Mouse (Mus musculus): ENCODE results near the gene Ttll8.

Gene Ttll8

DNA sequence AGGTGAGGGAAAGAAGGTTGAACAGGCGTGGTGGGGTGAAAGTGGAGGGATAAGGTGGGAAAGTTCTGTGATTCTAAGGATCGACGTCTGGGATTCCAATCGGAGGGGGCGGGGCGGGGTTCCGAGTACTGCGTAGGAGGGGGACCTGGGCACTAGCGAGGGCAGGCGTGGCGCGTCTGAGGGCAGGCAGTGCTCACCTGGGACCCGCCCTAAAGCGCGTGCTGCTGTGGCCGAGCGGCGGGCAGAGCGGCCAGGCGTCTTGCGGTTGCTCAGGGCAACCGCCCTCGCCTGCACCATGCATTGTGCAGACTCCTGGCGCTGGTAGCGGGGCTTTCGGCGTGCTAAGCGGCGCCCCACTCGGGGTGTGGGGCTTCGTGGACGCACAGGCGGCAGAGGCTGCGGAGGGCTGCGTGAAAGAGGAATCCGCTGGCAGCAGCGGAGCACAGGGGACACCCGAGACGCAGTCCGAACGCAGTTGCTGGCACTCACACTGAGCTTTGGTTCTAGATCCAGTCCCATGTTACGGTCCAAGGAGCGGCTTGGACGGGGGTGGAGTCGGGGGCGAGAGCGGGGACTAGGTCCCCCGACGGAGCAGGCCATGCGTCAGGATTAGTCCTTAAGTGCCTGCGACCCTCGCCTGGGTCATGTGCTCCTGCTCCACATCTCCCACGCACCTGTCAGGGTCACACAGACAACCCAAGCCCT, at the start of gene Ttll8:
TSS of gene Ttll8 (minus strand) at position 51 of the 705 bp plus-strand sequence.
- peak; percentile 33 for DNase-seq (ENCODE audit: low spot score)

DNA sequence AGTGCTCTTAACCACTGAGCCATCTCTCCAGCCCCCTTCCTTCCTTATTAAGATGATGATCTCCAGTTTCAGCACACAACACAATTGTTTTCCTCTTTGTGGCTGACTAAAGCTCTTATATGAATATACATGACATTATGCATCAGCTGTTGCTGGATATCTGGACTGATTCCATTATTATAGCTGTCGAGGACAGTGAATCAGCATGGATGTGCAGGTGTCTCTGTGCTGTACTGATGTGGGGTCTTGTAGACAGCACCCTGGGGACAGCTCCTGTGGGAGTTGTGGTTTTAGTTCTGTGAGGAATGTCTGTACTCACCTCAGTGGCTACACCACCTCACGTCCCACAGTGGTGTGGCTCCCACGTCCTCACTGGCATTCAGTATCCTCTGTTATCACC, 47.0 kb upstream of the Ttll8 start:
- no peak for DNase-seq (ENCODE audit: low spot score)

DNA sequence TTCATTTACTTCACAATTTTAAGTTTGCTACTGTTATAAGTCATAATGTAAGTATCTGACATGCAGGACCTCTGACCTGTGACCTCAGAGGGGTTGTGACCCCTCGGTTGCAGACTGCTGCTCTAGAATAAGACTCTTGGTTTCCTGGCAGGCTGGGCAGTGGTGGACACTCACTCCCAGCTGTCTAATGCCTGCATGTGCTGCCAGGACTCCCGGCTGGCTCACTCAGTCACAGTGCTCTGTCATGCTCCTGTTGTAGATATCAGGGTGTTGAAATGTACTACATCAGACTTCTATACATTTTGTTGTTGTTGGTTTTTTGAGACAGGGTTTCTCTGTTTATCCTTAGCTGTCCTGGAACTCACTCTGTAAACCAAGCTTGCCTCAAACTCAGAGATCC, 46.1 kb upstream of the Ttll8 start:
- no peak for DNase-seq (ENCODE audit: low spot score)

DNA sequence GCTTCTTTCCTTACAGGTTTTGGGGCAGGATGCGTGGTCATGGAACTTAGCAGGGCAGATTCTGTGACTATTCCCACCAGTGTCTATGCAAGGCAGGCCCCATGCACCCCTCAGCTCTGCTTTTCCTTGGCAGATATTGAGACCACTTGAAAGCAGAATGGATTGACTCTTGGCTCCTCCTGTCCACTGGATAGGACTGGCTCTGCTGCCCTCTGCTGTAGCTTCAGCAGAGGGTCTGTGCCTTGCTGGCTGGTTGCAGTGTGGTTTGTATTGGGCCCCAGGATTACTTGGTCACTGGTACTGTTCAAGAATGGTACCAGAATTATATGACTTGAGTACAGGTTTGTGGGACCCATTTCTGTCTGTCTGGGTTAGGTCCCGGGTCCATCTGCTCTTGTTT, 44.9 kb upstream of the Ttll8 start:
- no peak for DNase-seq (ENCODE audit: low spot score)

DNA sequence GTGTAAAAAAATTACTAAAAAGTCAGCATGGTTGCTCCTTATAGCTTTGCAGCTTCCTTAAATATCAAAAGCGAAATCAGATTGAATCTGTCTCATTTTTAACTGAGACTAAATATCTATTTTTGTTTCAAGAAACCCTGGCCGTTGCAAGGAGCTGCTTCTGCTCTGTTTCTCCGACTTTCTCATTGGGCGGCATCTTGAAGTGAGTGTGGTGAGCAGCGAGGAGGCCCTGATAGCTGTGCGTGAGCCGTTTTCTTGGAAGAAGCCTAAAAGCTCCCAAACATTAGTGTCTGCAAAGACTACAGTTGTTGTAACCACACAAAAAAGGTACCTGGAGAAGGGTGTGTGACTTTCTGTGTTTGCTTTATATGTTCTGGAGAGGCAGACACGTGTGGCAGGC, 44.4 kb upstream of the Ttll8 start:
- no peak for DNase-seq (ENCODE audit: low spot score)

DNA sequence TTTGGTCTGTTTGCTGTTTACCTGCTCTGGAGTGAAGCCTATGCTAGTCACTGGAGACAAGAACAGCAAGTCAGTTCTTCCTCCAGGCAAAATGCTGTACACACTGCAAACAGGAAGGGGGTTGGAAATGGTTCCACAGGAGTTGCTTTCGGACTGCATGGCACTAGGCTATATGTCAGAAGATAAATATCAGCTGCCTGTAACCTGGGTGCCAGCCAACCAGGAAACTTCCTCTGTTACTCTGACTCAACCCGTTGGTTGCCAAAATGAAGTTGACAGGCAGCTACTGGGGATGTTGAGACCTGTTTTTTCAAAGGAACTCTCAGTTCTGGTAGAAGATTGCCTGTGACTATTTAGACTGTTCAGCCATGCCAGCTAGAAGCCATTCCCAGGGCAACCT, 35.0 kb upstream of the Ttll8 start:
- no peak for DNase-seq (ENCODE audit: low spot score)

DNA sequence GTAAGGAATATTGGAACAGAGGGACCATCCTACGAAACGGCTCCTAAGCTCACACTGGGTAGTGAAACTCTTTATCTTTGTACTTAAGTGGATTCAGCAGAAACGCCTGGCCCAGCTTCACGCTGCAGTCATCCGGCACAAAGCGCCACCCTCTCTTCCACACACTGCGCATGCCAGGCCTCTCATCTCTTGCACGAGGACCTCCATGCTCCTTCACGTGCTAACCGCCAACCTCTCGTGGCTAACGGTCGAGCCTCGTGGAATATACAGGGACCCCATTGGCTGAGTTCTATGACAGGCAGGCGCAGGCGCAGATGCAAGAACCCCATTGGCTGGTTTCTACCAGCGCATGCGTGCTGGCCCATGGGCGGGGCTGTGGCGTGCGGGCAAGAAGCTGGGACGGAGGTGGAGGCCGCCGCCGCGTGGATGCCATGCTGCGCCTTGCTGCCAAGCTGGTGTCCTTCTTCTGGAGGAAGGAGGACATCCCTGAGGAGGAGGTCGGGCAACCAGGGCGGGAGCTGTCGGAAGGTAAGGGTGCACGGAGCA, 28.4 kb upstream of the Ttll8 start, which contains the start of gene Mov10l1:
TSS of gene Mov10l1 (plus strand) at position 376 of the 546 bp plus-strand sequence.
- DNase-seq (ENCODE audit: low spot score), result no peak

DNA sequence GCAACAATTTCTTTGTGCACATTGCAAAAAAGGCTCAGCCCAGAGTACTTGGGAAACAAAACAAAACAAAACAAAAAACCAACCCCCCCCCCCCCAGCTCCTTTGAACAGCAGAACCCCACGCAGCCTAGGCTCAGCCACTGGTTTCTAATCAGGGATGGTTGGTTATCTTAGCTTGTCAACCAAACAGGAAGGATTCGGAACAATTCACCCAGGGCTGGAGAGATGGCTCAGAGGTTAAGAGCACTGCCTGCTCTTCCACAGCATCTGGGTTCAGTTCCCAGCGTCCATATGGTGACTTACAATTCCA, 24.9 kb upstream of the Ttll8 start:
- no peak for DNase-seq (ENCODE audit: low spot score)

DNA sequence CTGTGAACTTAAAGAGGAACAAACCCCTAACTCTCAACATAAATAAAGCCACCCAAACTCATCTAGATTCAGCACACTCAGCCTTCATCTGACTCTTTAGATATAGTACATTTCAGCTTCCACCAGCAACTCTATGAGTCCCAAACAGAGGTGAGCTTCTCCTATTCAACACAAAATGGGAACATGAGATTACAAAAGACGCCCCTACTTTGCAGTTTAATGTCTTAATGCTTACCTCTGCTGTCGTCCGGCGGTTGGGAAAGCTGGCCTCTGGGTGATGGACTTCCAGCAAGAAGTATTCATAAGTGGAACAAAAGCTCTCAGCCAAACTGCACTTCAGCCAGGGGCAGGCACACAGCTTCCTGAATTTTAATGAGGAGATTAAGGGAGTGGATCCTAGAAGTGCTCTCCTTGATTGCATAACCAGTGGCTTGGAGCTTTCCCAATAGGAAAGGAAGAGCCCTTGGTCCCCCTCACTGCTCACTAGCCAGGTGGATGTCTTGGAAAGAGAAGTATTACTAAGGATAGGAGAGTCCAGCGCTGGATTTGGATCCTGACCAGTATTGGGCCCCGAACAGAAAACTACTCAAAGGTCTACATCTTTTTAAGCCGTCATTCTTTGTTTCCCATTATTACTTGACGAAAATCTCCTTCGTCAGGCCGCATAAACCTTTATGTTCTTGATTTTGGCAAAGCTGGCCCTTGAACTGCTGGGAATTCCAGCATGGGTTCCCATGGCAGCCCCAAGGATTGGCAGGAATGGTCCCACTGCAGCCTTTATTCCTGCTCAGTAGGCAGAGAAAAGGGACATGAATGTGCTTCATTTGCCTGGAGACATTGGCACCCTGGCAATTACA, 24.3 kb upstream of the Ttll8 start, which contains the start of gene Mlc1:
TSS of gene Mlc1 (minus strand) at position 727 of the 857 bp plus-strand sequence.
- no peak for DNase-seq (ENCODE audit: low spot score)

DNA sequence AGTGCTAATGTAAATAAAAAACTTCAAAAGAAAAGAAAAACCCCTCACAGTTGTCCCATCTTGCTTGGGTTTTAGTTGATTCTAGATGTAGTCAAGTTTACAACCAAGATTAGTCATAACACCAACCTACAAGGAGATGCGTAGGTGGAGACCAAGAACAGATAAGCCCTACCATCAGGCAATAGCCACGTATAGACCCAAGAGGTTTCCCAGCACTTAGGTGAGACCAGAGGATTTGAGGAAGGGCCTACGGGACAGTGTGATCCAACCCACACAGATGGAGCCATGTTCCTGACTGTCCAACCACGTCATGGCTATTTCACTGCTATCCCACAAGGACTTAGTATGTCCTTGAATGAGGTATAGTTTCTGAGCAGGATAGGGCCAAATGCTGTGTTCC, 18.1 kb upstream of the Ttll8 start:
- DNase-seq (ENCODE audit: low spot score), result no peak

DNA sequence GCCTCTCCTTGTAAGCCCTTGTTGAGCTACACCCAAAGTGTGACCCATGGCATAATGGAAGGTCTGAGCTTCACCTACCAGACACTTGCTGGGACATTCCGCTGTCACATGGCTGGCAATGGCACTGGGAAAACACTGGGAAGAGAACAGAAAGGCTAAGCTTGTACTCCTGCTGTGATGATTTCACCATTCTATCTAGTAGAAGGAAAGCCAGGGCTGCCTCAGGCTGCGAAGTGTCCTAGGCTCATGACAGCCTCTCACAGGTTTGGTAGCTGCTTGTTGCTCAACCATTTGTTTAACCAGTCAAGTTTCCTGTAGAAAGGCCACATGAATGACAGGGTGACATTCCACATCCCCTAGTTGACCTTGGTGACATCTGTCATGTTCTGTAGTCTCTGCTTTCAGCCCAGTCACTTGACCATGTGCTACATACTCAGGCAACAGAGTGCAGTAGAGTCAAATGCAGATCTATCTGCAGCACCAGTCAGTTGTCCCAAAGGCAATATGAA, 9.9 kb upstream of the Ttll8 start:
- DNase-seq (ENCODE audit: low spot score), result no peak

DNA sequence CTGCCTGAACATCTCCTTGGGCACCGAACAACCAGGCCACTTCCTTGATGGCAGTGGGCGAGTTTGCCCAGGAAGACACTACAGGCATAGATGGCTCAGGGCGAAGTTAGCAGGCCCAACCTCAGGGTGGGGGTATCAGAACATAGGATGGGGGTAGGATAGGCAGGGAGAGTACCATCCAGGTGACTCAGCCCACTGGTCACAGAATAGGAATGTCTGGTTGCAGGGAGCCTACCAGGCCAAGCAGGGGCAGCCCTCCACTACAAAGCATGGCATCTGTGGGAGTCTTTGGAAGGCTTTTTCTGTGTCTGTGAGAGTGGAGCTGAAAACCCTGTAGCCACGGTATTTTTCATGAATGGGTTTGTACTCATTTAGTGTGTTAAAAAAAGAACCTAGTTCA, 3.3 kb upstream of the Ttll8 start:
- DNase-seq (ENCODE audit: low spot score), result no peak

DNA sequence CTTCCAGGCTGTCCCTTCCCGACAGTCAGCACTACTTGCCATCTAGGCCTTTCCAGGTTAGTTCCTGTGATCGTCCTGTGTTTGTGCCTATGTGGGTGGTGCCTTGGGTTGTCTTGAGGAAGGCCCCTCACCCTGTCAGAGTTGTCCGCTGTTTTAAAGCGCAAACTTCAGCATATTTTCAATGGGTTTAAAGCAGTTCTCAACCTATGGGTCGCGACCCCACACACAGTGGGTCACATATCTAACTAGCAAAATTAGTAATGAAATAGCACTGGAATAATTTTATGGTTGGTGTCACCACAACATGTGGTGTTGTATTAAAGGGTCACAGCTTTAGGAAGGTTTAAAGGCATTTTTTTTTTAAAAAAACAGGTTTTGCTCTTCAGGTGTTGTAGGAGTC, 1.1 kb upstream of the Ttll8 start:
- DNase-seq (ENCODE audit: low spot score), result no peak

DNA sequence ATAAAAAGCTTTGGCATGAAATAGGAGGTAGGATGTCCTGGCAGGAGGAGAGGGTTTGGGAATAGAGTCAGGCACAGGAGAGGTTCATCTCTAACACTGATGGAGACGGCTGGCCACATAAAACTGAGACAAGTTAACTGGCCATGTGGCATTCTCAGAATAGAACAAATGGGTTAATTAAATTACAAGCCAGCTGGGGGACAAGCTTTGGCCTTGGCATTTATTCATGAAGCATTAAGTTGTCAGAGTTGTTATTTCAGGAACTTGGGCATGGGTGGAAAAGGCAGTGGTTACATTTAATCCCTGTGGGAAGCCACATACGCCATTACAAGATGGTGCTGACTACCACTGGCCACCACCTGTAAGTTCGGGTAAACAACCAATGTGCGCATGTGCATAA, 3.0 kb downstream of the Ttll8 start:
- no peak for DNase-seq (ENCODE audit: low spot score)

DNA sequence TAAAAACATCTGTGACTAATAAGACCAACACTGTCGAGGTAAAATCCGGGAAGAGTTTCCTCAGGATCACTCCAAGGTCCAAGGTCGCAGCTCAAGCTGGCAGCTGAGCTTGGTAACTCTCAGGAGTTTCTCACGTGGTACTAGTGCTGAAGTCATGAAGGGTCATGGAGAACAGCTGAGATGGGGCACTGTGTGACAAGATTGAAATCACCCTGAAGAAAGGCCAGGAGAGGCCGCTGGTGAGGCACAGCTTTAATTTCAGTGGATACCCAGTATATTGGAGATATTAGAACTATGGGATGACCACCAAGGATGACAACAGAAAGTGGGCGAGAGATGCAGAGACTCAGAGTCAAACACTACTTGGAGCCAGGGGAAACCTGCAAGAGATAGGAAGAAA, 7.4 kb downstream of the Ttll8 start:
- DNase-seq (ENCODE audit: low spot score), result no peak

DNA sequence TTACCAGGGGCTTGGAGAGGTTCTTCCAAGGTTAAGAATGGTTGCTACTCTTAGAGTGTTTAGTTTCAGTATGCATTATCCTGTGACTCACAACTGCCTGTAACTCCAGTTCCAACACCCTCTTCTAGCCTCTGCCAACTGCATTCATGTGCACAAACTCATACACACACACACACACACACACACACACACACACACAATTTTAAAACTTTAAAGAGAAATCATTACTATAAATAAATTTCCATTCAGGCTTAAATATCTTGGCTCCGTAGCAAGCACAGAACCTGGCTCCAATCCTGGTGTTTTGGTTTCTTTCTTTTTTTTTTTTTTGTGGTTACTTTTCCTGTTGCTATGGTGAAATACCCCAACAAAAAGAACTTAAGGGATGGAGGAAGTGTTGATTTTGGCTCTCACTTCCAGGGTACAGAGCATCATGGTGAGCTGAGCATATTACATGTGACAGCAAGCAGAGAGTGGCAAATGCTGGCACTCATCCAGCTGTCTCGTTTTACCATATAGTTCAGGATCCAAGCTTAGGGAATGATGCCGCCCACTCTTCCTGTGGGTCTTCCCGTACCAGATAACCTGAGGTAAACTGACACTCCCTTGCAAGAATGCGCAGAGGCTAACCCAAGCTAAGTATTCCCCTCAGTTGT, 10.2 kb downstream of the Ttll8 start:
- no peak for DNase-seq (ENCODE audit: low spot score)

DNA sequence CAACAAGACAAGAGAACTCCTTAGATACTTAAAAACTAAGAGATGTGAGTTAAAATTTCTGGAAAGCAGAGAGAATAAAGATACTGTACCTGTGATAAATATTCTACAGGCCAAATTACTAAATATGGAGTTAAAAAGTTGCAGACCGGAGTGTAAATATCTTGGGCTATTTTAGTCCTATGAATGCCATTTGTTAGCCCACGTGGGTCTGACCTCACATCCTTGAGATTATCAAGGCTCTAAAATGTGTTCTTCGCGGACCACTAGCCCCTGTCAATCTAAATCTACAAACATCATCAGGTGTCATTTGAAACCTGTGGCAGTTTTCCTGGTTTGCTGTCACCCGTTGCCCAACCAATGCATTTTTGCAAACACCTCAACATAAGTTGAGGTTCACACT, 11.4 kb downstream of the Ttll8 start:
- no peak for DNase-seq (ENCODE audit: low spot score)

DNA sequence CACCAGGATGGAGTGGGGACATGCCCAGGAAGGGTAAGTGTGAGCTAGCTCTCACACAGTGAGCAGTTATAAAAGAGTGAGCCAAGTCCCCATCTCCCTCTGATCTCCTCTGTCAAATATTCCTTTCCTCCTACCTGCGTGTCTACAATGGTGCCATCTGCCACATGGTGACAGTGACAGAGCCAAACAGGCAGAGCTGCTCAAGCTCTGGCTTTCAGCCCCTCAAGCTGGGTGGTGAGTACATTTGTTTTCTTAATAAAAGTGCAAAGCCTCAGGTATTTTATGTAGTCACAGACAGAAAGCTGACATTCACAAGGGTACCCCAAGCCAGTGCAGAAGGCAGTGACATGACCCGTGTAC, 16.9 kb downstream of the Ttll8 start:
- DNase-seq (ENCODE audit: low spot score), result no peak

DNA sequence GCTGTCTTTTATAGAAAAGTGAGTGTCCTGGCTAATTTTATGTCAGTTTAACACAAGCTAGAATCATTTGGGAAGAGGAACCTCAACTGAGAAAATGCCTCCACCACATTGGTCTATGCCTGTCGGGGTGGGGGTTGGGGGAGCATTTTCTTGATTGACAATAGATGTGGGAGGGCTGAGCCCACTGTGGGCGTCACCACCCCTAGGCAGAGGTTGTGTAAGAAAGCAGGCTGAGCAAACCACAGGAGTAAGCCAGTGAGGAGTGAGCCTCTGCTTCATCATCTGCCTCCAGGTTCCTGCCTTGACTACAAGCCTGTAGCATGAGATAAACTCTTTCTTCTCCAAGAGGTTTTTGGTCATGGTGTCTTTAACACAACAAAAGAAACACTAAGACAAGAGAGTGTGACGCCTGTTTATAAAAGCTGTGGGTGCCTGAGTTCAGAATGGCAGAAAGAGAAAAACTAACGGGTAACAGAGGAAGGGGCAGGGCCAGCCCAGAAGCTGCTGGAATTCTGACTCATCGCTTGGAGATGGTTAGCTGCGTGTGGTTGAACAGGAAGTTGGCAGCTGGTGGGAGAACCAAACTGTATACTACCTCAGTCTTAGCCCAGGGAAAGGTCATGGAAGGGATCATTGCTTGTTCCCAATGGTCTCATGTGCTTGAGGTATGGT, 17.5 kb downstream of the Ttll8 start:
- DNase-seq (ENCODE audit: low spot score), result no peak

DNA sequence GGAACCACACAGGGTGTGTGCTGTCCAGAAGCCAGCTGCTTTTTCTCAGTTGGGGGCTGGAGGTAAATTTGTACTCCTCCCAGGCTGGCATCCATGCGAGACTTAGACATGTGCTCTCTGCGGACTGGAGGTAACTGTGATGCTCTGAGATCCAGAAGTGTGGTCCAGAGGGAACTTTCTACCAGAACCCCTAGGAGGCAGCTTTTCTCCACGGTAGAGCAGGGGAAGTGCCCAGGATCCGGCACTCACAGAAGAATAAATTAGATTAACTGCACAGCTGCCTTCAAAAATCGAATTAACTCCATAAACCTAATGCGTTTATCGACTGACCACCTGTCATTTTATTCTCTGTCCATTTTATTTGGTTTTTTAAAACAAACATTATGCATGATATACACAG, 20.1 kb downstream of the Ttll8 start:
- no peak for DNase-seq (ENCODE audit: low spot score)

DNA sequence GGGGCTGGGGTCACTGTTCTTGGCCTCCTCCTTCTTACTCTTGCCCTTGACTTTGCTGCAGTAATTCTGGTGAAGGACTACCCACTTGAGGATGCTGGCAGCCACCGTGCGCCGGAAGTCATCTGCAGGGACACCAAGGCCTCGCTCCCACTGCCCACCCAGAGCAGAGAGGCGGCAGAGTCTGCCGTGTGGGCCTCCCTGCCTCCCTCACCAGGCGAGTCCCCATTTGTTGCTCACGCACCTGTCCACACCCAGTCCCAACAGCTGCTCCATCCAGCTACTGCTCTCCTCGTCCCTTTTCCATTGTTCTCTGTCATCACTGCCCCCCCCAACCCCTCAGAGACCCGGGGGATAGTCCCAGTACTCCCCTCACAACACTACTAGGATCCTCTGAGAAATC, 21.6 kb downstream of the Ttll8 start:
- no peak for DNase-seq (ENCODE audit: low spot score)

DNA sequence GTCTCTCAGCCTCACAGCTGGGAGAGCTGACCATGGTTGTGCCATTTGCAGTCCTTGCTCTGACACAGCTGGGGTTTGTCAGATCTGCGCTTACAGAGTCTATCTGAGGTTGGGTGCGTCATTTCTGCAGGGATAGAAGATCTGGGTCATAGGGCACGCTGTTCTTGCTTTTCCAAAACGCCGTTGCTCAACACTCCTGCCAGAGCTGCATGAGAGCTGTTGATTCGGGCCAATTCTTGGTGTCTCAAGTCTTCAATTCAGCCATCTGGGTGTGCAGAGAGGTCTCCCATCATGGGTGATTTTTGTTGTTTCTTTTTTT, 32.3 kb downstream of the Ttll8 start:
- peak; percentile 34 for DNase-seq (ENCODE audit: low spot score)
